Mouse (Mus musculus) cerebellum, adult 2 months (tissue): ENCODE data around the gene Gpn2. TPM values are rescaled to one million over a fixed set of nuclear protein-coding genes. Genes with fewer than 3 reads are reported as not detected.

Experiments
- DNase-seq, 2 experiments: peaks; one replicate each; pipeline ENCODE4 v3.0.0; 2021
- H3K27ac ChIP-seq: fragments of 200-500 bp; 2 replicates; pipeline ENCODE4 v1.5.1; 2012; ENCODE audit warnings: low read length, control low read depth, inconsistent platforms; ENCODE audit not compliant: insufficient read depth
- H3K27me3 ChIP-seq: fragments of 200-500 bp; 2 replicates; pipeline ENCODE4 v1.6.1; 2012; ENCODE audit warnings: inconsistent platforms, mild to moderate bottlenecking, low read length, moderate library complexity; ENCODE audit not compliant: control insufficient read depth, insufficient read depth
- H3K4me1 ChIP-seq: fragments of 200-500 bp; 2 replicates; pipeline ENCODE4 v1.6.1; 2011; ENCODE audit warnings: low read length; ENCODE audit not compliant: control insufficient read depth, insufficient read depth
- H3K4me3 ChIP-seq: fragments of 200-500 bp; replicated peaks from 2 replicates; pipeline ENCODE3; 2011; ENCODE audit warnings: mild to moderate bottlenecking, low read depth, low read length, control low read depth; ENCODE audit not compliant: insufficient read depth
- CTCF ChIP-seq: fragments of 200-500 bp; IDR thresholded peaks from 2 replicates; pipeline ENCODE4 v1.5.1; 2011; ENCODE audit warnings: low read depth, mild to moderate bottlenecking, control low read depth, low read length, moderate library complexity, borderline replicate concordance; ENCODE audit not compliant: insufficient read depth
- POLR2A ChIP-seq: fragments of 200-500 bp; IDR thresholded peaks from 2 replicates; pipeline ENCODE4 v1.6.1; 2011; ENCODE audit warnings: low read length, control low read depth, borderline replicate concordance; ENCODE audit not compliant: insufficient read depth
- WGBS: fragments of 180-500 bp; shearing (Covaris S2); methylation state at CpG from one replicate; pipeline ENCODE4 v1.1.7; 2018; 5-methylcytosine and 5-hydroxymethylcytosine counted together
- polyA plus RNA-seq: library from polyadenylated mRNA; depleted of rRNA; stranded (reverse); fragments of >200 nt; gene quantifications from 2 replicates; pipeline ENCODE4 v1.2.3, GENCODE M21; 2012

Gene Gpn2
- polyA plus RNA-seq, 1 experiment, result 23.9 TPM

- no peak overlapping the region for H3K27ac ChIP-seq
- H3K4me3 ChIP-seq, result no peak overlapping the region
- TF ChIP-seq POLR2A (no peak), CTCF (no peak)
- no peaks in the 10 kb centered on the region for H3K27me3 ChIP-seq
- WGBS, result 70% methylated on average over 10 of the region's 10 CpGs
- H3K4me1 ChIP-seq, result peaks cover 14% of the 10 kb centered on the region
- DNase-seq, result no peak
Observed at GRCm38 (mm10) chr4:133615416-133615815, 31.3 kb downstream of the Gpn2 start.

- 19% methylated on average over 11 of the region's 11 CpGs for WGBS
- Histone ChIP-seq H3K4me1 (peaks cover 21% of the 10 kb centered on the region), H3K27ac (no peak overlapping the region), H3K27me3 (no peaks in the 10 kb centered on the region), H3K4me3 (no peak overlapping the region)
- TF ChIP-seq CTCF, result no peak
- no peak for TF ChIP-seq POLR2A
- no peak for DNase-seq
Observed at GRCm38 (mm10) chr4:133617936-133618335, 33.8 kb downstream of the Gpn2 start.

DNA sequence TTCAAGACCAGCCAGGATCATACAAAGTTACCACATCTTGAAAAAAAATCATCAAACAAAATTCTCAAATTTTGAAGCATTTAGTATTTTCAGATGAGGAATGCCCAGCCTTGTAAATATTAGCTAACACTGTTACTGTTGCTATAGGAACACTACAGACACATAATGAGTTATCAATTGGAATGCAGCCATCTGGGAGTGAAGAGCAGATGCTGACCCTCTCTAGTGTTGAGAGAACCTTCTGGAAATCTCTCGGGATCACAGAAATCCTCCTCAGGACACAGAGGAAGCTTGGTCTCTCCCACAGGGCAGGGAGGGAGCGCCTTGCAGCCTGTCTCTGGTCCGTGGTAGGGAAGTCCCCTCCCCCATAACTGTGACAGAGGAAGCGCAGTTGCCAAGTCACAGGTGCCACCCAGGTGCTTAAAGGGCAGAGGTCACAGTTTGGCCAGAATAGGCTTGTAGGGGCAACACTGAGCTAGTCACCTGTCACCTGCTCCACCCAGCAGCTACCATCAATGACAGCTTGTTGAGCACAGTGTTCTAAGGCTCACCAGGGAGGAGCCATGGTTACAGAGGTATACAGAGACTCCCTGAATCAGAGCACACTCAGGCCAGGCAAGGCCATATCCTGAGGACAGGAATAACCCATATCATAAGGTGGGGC lies 35.4 kb downstream of the Gpn2 start:
- 44% methylated on average over 4 of the region's 4 CpGs for WGBS
- no peak overlapping the region for H3K27ac ChIP-seq
- TF ChIP-seq POLR2A (no peak), CTCF (no peak)
- DNase-seq, result no peak
- no peaks in the 10 kb centered on the region for H3K27me3 ChIP-seq
- no peak overlapping the region for H3K4me3 ChIP-seq
- H3K4me1 ChIP-seq, result peaks cover 16% of the 10 kb centered on the region

DNA sequence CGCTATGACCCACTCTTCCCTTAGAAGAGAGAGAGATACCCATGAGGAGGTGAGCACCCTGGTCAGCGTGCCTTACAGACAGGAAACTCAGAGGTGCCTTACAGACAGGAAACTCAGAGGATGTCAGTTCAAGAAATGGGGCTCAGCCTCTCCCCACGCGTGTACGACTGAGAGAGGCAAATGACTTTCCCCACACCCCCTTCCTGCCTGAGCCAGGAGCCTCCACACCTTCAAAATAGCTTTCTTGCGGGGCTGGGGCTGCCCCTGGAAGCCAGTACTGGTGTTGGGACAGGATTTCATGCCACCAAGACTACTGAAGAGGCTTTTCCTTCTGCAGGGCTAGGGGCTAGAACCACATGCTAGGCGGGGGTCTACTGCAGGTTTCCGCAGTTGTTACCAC lies 36.5 kb downstream of the Gpn2 start:
- Histone ChIP-seq H3K27me3 (no peaks in the 10 kb centered on the region), H3K4me1 (peaks cover 17% of the 10 kb centered on the region), H3K4me3 (no peak overlapping the region), H3K27ac (no peak overlapping the region)
- WGBS, result 95% methylated on average over 8 of the region's 8 CpGs
- TF ChIP-seq POLR2A (no peak), CTCF (no peak)
- DNase-seq, result no peak

DNA sequence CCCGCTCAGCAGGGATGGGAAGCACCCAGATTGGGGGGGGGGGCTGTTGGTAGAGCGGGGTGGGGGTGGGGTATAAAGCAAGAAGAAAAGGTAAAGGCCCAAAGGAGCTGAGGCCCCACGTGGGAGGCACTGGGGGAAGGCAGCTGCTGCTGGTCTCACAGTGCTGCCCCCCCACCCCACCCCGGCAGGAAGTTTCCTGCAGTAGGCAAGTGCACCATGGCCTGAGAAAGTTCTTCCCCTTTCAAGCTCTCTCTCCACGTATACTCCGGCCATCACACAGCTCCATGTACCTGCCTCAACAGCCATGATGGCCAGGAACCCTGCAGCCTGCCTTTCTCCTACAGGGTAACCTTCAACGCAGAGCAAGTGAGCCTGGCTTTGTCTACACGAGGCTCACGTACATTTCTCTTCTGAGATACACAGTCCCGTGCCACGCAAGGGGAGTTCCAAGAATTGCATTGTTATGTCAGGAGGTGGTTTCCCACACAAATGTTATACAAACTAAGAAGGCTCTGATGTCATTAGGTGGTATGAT lies 38.1 kb downstream of the Gpn2 start:
- Histone ChIP-seq H3K4me3 (no peak overlapping the region), H3K27ac (no peak overlapping the region), H3K27me3 (no peaks in the 10 kb centered on the region), H3K4me1 (peaks cover 31% of the 10 kb centered on the region)
- TF ChIP-seq CTCF (no peak), POLR2A (no peak)
- DNase-seq, result no peak
- WGBS, result 61% methylated on average over 11 of the region's 11 CpGs

GRCm38 (mm10) chr4:133624830-133625229 lies 40.7 kb downstream of the Gpn2 start:
- H3K27ac ChIP-seq, result no peak overlapping the region

GRCm38 (mm10) chr4:133625621-133626071 lies 41.5 kb downstream of the Gpn2 start:
- Histone ChIP-seq H3K4me1 (peaks cover 37% of the 10 kb centered on the region), H3K27ac (peak overlapping the region; percentile 38), H3K4me3 (no peak overlapping the region), H3K27me3 (no peaks in the 10 kb centered on the region)
- DNase-seq, result peak in 1 of 2 experiments; percentile 48
- TF ChIP-seq CTCF (no peak), POLR2A (no peak)
- WGBS, result 41% methylated on average over 11 of the region's 11 CpGs

More at GRCm38 (mm10) chr4:133624830-133625229, 40.7 kb downstream of the Gpn2 start:
- no peak for DNase-seq
- TF ChIP-seq CTCF (no peak), POLR2A (no peak)
- 88% methylated on average over 7 of the region's 7 CpGs for WGBS
- no peaks in the 10 kb centered on the region for H3K27me3 ChIP-seq
- peaks cover 32% of the 10 kb centered on the region for H3K4me1 ChIP-seq
- H3K4me3 ChIP-seq, result no peak overlapping the region

GRCm38 (mm10) chr4:133626221-133626620 lies 42.1 kb downstream of the Gpn2 start:
- 39% methylated on average over 5 of the region's 5 CpGs for WGBS
- peak overlapping the region; percentile 63 for H3K27ac ChIP-seq
- no peak for DNase-seq
- no peak overlapping the region for H3K4me3 ChIP-seq
- peaks cover 42% of the 10 kb centered on the region for H3K4me1 ChIP-seq
- no peaks in the 10 kb centered on the region for H3K27me3 ChIP-seq
- no peak for TF ChIP-seq CTCF
- TF ChIP-seq POLR2A, result no peak
